Mouse (Mus musculus) cerebellum, adult (tissue): ENCODE measurements around the gene Gm3250.
"Not testable (repeated sequence)": the region's sequence is repeated elsewhere in the genome, so short reads cannot be mapped to it uniquely, and the experiment has no call there.

ENCODE experiments used
- ATAC-seq: cut with Nextera tagmentation; 2 replicates; pipeline ENCODE4 v1.9.2; 2017; ENCODE audit warnings: mild to moderate bottlenecking, moderate library complexity, mixed read lengths; ENCODE audit not compliant: insufficient number of reproducible peaks, low FRiP score, low TSS enrichment

Gene Gm3250

DNA sequence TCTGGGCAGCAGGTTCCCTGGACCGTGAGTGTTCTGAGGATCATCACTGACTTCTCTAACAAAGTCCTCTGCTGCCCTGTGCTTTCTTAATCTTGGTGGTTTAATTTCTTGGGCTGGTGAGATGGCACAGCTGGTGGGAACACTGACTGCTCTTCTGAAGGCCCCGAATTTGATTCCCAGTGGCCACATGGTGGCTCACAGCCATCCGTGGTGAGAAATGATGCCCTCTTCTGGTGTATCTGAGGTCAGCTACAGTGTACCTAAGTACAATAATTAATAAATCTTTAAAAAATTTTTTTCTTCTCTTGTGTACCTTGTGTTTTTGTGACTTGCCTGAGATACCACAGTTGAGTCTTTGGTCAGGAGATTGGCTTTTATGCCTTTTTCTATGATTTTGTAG is 30.0 kb downstream of the Gm3250 start:
- ATAC-seq: not testable (repeated sequence)

DNA sequence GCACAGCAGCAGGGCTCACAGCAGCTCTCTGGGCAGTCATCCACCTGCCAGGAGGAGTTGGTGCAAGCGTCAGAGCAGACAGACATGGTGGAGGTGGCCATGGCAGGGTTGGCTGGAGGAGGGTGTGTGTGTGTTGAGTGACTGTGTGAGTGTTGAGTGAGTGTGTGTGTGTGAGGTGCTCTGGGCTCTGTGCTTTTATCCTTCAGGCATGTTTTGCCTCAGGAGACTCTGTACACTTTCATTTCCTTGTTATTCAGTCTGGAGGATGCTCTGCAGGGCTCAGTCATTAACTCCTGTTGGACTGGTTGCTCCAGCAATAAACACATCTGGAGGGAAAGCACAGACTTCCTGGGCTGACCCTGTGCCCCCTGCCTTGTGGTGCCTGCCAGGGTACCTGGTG is 31.1 kb downstream of the Gm3250 start, which contains the start of gene Gm9736:
TSS of gene Gm9736 (minus strand) at position 101 of the 400 bp plus-strand sequence.
- ATAC-seq: not testable (repeated sequence)

DNA sequence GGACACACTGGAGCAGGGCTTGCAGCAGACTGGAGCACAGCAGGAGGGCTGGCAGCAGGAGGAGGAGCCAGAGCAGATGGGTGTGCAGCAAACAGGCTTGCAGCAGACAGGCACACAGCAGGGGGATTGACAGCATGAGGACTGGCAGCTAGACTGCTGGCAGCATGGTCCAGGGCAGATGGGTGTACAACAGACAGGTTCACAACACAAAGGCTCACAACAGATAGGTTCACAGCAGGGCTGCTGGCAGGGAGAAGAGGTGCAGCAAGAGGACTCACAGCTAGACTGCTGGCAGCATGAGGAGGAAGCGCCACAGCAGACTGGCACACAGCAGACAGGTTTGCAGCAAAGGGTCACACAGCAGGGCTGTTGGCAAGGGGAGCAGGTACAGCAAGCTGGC is 31.7 kb downstream of the Gm3250 start:
- ATAC-seq: not testable (repeated sequence)

DNA sequence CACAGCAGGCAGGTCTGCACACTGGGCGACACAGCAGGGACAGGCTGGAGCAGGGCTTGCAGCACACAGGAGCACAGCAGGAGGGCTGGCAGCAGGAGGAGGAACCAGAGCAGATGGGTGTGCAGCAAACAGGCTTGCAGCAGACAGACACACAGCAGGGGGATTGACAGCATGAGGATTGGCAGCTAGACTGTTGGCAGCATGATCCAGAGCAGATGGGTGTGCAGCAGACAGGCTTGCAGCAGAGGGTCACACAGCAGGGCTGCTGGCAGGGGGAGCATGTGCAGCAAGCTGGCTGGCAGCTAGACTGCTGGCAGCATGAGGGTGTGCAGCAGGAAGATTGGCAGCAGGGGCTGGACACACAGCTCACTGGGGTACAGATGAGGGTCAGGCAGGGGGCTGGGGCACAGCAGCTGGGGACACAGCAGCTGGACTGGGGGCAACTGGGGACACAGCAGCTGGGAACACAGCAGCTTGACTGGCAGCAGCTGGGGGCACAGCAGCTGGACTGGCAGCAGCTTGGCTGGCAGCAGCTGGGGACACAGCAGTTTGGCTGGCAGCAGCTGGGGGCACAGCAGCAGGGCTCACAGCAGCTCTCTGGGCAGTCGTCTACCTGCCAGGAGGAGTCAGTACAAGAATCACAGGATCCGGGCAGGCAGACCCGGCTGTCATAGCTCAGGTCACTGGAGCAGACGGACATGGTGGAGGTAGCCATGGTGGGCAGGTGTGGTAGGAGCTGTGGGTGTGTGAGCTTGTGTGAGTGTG is 40.2 kb downstream of the Gm3250 start, which contains the start of gene Gm18596:
TSS of gene Gm18596 (minus strand) at position 715 of the 765 bp plus-strand sequence.
- ATAC-seq: not testable (repeated sequence)

DNA sequence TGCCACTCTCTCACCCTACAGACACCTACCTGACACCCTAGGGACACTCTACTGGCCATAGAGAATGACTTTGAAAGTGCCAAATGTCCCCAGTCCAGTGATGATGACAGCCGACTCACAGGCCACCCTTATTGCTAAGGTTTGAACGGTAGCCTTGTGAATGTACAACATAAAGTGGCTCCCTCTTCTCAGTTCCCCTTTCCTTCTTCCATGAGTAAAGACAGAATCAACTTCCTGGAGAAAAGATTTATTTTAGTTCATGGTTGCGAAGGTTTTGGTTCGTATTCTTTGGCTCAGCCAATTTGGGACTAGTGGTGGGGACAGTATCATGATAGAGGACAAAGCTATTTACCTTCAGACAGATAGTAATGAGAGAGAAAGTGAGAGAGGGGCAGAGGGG is 43.4 kb downstream of the Gm3250 start:
- ATAC-seq: no peak

DNA sequence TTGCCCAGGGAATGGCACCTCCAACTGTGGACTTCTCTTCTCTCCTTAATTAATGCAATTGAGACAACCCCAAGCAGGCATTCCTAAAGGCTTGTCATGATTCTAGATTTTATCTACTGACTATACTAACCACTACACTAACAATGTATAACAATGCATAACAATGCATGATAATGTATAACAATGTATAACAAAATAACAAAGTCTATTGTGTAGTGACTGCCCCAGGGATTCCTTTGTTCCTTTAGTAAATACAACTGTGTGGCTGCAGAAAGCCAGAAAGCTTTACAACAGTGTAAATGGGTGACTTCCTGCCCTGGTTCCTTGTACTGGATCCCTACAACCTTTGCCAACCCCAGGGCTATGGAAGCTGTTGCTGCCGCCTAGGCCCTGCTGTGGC is 46.4 kb downstream of the Gm3250 start:
- ATAC-seq: no peak
